Mouse (Mus musculus) fat pad, adult 2 months (tissue): ENCODE data around the gene Gm49354.
"Not testable (repeated sequence)": the region's sequence is repeated elsewhere in the genome, so short reads cannot be mapped to it uniquely, and the experiment has no call there.

Source experiments
- DNase-seq: peaks from one replicate; pipeline ENCODE4 v3.0.0-alpha.2; 2011; ENCODE audit warnings: low read depth, low spot score; ENCODE audit errors: extremely low read depth

Gm49354 gene

GRCm38 (mm10) chr13:59713710-59714109 lies 68.3 kb downstream of the Gm49354 start:
- no peak for DNase-seq

- DNase-seq, result not testable (repeated sequence)
Measured at GRCm38 (mm10) chr13:59711984-59712383, 70.1 kb downstream of the Gm49354 start, which contains the start of gene Spata31d1b. Spata31d1b (plus strand) TSS chr13:59712284.

- DNase-seq, result no peak
Measured at GRCm38 (mm10) chr13:59710230-59710629, 71.8 kb downstream of the Gm49354 start, which contains the start of gene Spata31d1a. Spata31d1a (minus strand) TSS chr13:59710330.
